Mouse (Mus musculus) cerebellum, postnatal 36 days (tissue): ENCODE measurements around the gene Man1c1.

Source experiments
- DNase-seq, 2 experiments: peaks; one replicate each; pipeline ENCODE4 v3.0.0; 2021 to 2022; ENCODE audit warnings: mixed read lengths in 2 of 2

The Man1c1 gene

GRCm38 (mm10) chr4:134703835-134704546 is at the start of gene Man1c1:
Gene Man1c1, minus strand, starts transcription at chr4:134704290.
- DNase-seq: peak; percentile 96 to 99

DNA sequence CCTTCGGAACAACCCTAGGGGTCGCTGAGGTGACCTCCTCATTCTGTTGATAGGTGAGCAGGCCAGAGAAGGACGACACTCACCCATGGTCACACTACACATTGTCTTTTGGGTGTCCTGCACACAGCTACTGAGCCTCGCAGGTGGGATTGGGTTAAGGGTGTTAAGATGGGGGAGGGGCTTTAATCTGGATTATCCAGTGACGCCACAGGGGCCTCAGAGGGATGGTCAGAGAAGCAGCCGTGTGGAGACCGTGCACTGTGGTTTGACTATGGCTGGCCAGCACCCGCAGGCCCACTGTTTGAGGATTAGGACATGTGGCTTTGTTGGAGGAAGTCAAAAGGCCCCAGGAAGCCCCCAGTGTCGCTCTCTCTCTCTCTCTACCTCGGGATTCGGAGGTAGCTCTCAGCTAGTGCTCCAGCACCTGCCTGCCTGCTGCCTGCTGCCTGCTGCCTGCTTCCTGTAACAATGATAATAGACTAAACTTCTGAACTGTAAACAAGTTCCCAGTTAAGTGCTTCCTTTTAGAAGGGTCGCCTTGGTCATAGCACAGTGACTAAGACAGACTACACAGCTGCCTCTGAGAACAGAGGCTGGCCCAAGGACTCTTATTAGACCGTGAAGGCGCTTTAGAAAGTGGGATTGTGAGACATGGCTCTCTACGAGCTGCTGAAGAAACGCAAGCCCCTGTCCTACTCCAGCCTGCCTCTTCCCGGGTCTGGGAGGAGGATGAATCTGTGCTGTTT is 49.6 kb upstream of the Man1c1 start:
- no peak for DNase-seq

DNA sequence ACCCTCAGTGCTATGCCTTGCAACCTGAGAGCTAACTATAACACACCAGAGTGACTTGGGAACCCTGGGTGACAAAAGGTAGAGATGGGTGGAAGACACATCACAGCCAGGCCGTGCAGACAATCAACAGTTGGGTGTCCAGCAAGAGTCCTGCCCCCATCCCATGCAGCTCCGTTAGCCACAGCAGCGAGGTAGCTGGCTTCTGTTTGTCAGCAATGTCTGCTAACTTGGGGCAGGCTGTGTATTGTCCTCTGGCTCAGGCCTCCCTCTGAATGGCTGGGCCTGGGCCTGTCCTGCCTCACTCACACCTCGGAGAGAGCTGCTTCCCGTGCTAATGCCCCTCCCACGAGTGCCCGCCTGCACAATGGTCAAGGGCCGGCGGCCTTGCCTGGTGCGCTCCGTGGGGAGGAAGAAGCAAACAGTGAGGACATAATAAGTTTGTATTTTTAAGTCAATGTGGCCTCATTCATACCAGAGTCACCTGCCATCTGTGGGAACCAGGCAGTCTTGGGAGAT is 48.9 kb upstream of the Man1c1 start:
- no peak for DNase-seq

DNA sequence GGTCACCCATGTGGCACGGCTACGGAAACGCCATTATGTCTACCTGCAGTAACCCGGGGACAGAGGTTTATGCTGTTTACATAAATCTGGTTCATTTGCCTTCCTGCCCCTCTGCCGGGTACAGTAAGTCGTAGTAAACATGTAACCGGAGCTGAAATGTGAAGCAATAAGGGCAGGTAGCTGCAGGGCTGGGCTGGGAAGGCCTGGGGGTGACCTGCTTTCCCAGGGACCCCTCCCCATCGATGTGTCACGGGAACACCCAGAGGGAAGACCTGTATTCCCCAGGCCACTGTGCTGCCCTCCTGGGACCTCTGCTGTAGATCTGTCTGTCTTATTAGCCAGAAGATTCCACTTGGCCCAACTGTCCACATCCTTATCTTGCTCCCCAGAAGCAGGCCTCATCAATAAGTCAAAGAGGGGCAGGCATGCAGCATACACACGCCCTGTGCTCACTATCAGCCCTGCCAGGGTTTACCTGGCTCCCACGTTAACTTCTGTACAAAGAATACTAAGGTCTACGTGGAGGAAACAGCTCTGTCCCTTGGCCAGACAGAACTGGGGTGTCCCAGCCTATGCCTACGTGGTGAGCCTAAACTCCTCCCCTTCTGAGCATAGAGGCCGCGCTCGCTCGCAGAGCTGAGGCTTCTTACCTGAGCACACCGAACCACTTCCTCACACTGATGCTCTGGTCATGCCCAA is 47.7 kb upstream of the Man1c1 start:
- DNase-seq: no peak

DNA sequence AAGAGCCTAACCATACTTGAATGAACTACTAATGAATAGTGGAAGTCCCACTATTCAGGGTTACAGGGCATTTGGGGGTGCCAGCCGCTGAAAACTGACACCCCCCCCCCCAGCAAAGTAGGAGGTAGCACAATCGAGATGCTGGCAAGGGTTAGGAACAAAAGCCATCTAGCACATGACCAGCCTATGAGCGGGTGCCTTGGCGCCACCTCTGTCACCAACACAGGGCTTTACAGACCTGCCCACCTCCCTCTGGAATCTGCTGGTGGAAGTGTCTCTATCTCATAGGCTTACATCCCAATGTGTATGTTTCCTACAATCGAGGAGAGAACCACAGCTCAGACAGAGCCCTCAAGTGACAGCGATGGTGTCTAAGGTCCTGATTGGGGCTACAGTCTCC is 46.7 kb upstream of the Man1c1 start:
- DNase-seq: no peak

- no peak for DNase-seq
Measured at GRCm38 (mm10) chr4:134750263-134750662, 46.2 kb upstream of the Man1c1 start.

GRCm38 (mm10) chr4:134749301-134750030 is 45.4 kb upstream of the Man1c1 start:
- DNase-seq: peak in 1 of 2 experiments; percentile 41

GRCm38 (mm10) chr4:134745900-134746661 is 42.0 kb upstream of the Man1c1 start:
- peak; percentile 36 to 50 for DNase-seq

DNA sequence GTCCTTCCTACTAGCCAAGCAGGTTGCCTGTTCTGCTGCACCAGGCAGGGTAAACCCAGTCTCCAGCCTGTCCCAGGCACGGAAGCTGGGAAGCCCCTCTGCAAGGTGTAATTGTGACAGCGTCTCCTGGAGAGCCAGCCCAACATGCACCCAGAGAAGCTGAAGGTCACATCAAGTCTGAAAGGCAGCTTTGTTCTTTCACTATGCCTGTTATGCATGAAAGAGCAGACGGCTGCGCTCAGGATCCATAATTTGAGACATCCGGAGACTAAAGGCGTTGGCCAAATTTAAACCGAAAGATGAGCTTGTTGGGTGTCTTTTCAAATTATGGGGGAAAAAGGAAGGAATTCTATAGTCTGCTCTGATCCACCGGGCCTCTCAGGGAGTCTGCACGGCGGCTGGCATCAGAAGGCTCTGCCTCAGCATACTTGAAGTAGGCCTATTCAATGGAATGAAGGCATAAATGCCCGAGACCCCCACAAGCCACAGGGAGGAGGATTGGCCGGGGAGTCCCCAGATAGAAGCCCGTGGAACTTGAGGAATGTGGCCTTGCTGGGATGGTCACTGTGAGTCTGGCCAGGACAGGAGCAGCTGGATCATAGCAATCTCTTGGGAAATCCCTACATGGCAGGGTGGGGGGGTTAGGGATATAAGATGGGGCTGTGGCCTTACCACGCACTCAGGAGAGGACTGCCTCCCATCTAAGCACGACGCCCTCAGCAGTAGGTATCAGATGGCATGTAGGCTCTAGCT is 40.0 kb upstream of the Man1c1 start:
- no peak for DNase-seq

DNA sequence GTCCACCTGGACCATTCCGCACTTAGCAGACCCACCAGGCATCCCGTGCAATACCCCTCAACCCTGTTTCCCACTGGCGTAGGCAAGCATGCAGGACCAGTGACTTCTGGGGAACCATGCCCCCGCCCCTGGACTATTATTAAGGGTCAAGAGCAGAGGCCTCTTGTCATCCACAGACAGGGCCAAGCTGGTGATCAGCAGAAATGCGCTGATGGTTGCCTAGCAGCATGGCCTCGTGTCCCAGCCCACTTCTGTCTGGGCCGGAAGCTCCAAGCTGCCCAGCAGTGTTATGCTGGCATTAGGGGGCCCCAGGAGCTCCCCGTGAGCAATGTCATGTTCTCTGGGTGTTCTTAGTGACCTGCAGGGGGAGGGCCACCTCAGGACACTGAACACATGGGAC is 37.9 kb upstream of the Man1c1 start:
- DNase-seq: no peak

GRCm38 (mm10) chr4:134740186-134740585 is 36.1 kb upstream of the Man1c1 start:
- no peak for DNase-seq

DNA sequence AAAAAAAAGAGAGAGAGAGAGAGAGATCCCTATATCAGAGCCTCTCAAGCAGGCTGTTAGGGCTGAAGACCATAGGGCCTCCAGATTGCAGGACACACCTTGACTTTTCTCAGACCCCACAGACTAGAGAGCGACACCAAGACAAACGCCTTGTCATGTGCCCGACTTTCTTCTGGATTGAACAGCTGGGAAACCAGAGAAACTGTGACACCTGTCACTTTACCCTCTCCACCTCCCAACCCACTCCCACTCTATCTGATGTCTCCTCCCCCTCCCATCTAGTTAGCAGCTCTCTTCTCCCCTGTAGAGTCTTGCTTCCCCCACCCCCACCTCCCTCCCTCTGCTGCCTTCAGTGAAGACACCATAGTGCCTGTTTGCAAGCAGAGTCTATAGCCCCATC is 35.4 kb upstream of the Man1c1 start:
- DNase-seq: no peak

GRCm38 (mm10) chr4:134737365-134737910 is 33.3 kb upstream of the Man1c1 start:
- no peak for DNase-seq

DNA sequence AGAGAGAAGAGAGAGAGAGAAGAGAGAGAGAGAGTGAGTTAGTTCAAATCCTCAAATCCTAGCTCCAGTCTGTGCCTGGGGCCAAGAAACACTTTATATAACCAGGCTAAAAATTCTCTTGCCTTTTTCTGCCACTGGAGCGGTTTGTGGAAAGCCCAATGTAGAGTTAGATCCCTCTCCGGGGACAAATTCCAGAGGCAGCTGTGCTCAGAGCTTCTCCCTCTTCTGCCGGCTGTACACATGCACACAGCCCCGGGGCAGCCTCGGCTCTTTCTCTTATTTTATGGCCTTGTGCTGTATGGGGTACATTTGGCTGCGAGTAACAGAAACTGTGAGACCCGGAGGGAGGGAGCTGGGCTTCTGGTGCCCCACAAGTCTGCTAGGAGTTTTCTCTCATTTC is 32.1 kb upstream of the Man1c1 start:
- DNase-seq: no peak

DNA sequence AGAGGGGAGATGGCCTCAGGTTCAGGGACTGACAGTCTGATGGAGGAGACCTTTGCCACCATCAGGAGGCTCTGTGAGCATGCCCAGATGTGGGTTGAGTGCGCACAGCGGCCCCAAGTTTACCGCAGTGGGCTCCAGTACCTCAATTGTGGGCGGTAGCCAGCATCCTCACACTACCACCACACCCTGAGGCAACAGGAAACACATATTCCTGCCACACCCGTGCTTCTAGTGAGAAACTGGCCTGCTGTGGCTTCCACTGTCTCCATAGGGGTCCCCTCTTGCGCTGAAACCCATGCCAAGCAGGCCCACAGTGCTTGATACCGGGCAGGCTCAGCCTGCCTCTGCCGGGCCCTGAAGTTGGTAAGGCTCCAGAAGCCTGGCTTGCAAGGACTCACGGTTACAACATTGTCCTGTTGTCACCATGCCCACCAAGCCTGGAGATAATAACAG is 30.6 kb upstream of the Man1c1 start:
- no peak for DNase-seq

DNA sequence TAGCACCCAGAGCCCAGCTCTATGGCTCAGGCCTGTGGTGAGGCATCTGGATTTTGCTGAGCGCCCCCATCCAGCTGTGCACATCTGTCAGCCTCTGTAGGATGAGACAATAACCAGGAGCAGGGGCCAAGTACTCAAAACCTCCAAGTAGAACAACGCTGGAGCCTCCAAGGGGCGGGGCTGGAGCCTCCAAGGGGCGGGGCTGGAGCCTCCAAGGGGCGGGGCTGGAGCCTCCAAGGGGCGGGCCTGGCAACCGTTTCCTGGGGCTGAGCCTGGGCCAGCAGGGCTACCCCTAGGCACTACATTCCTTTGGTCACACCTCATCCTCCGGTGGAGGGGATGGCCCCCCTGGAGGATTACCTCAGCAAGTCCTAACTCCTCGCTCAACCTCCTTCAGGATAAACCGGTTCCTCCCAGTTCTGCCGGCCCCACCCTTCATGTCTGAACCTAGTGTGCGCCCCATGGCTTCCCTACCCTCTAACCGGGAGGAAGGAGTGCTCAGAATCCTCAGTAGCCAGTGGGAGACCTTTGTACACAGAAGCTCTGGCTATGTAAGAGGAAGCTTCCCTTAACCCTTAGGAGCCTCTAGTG is 30.0 kb upstream of the Man1c1 start:
- DNase-seq: no peak

DNA sequence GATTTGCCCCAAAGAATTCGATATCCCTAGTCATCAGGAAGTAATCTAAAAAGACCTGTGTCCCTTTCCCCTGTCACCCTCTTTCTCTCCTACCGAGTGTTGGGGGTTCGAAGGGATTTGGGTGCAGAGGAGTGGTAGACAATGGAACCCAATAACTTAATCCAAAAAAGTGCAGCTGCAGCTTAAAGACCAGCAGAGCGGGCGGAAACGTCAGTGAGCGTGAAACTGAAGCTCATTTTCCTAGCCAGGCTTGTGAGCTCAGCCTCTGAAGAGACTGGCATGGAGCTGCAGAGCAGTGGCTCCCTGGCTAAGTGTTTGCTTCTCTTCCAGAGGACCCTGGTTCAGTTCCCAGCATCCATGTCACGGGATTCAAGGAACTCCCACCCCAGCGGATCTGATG is 29.3 kb upstream of the Man1c1 start:
- DNase-seq: no peak

- DNase-seq: no peak
Measured at GRCm38 (mm10) chr4:134730106-134730505, 26.0 kb upstream of the Man1c1 start.

GRCm38 (mm10) chr4:134725735-134726345 is 21.8 kb upstream of the Man1c1 start:
- no peak for DNase-seq

DNA sequence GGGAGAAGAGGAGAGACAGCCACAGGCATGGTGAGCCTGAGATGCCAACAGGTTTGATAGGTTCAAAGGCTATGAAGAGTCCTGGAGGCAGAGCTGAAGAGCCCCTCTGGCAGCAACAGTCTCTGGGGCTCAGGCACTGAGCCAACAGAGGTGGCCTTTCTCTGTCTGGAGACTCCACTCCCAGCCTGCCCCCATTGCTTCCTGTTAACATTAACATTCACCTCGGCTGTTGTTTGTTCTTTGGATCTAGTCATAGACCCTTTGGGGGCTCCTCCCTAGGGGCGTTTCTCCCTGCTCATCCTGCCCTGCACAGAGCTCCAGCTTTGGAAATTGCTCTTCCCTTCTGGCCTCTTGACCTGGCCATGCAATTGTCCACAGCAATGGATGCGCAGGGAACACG is 20.9 kb upstream of the Man1c1 start:
- DNase-seq: no peak
